Mouse (Mus musculus): ENCODE measurements around the gene Osbpl9. TPM values are rescaled to one million over a fixed set of nuclear protein-coding genes. Genes with fewer than 3 reads are reported as not detected.

The Osbpl9 gene
- polyA plus RNA-seq, 1 experiment from 2014 or later = 64.5 TPM

- H3K9me3 ChIP-seq (replicated peaks) = no peaks in the 10 kb centered on the region
- WGBS = 82% methylated on average over 6 of the region's 6 CpGs
- H3K27ac ChIP-seq = no peak overlapping the region
- no peaks in the 10 kb centered on the region for H3K27me3 ChIP-seq (ENCODE audit: low read depth, poor library complexity, severe bottlenecking)
- no peaks in the 10 kb centered on the region for H3K36me3 ChIP-seq
- H3K4me1 ChIP-seq = peaks cover 12% of the 10 kb centered on the region
- DNase-seq (ENCODE audit: low spot score) = no peak
- H3K4me3 ChIP-seq = no peak overlapping the region
Observed at GRCm38 (mm10) chr4:109225606-109226005, 23.5 kb upstream of the Osbpl9 start.

GRCm38 (mm10) chr4:109224762-109225552 is 22.9 kb upstream of the Osbpl9 start:
- H3K9me3 ChIP-seq (replicated peaks) = no peaks in the 10 kb centered on the region
- H3K27ac ChIP-seq = no peak overlapping the region
- peaks cover 14% of the 10 kb centered on the region for H3K4me1 ChIP-seq
- WGBS = 82% methylated on average over 13 of the region's 13 CpGs
- no peak overlapping the region for H3K4me3 ChIP-seq
- H3K36me3 ChIP-seq = no peaks in the 10 kb centered on the region
- no peak for DNase-seq (ENCODE audit: low spot score)
- H3K27me3 ChIP-seq (ENCODE audit: low read depth, poor library complexity, severe bottlenecking) = no peaks in the 10 kb centered on the region

- H3K4me1 ChIP-seq = peaks cover 9% of the 10 kb centered on the region
- H3K4me3 ChIP-seq = no peak overlapping the region
- no peaks in the 10 kb centered on the region for H3K27me3 ChIP-seq (ENCODE audit: low read depth, poor library complexity, severe bottlenecking)
- H3K9me3 ChIP-seq (replicated peaks) = no peaks in the 10 kb centered on the region
- 82% methylated on average over 3 of the region's 3 CpGs for WGBS
- H3K27ac ChIP-seq = no peak overlapping the region
- no peaks in the 10 kb centered on the region for H3K36me3 ChIP-seq
- DNase-seq (ENCODE audit: low spot score) = no peak
Observed at GRCm38 (mm10) chr4:109222001-109222400, 19.9 kb upstream of the Osbpl9 start.

- no peaks in the 10 kb centered on the region for H3K36me3 ChIP-seq
- no peak overlapping the region; the same call in 1 of the 2 replicates for H3K27ac ChIP-seq
Observed at GRCm38 (mm10) chr4:109220441-109220940, 18.4 kb upstream of the Osbpl9 start.

GRCm38 (mm10) chr4:109218008-109218407 is 15.9 kb upstream of the Osbpl9 start:
- H3K27ac ChIP-seq = no peak overlapping the region
- 76% methylated on average over 7 of the region's 7 CpGs for WGBS
- H3K4me1 ChIP-seq = peaks cover 3% of the 10 kb centered on the region; the same call in 1 of the 2 replicates
- no peak for DNase-seq (ENCODE audit: low spot score)
- no peaks in the 10 kb centered on the region for H3K9me3 ChIP-seq (replicated peaks)
- no peaks in the 10 kb centered on the region for H3K36me3 ChIP-seq
- no peak overlapping the region for H3K4me3 ChIP-seq
- H3K27me3 ChIP-seq (ENCODE audit: low read depth, poor library complexity, severe bottlenecking) = no peaks in the 10 kb centered on the region

More at GRCm38 (mm10) chr4:109220441-109220940, 18.4 kb upstream of the Osbpl9 start:
- H3K9me3 ChIP-seq (replicated peaks) = no peaks in the 10 kb centered on the region
- H3K4me3 ChIP-seq = no peak overlapping the region
- DNase-seq (ENCODE audit: low spot score) = no peak
- H3K27me3 ChIP-seq (ENCODE audit: low read depth, poor library complexity, severe bottlenecking) = no peaks in the 10 kb centered on the region
- peaks cover 7% of the 10 kb centered on the region for H3K4me1 ChIP-seq
- whole genome bisulfite sequencing = 76% methylated on average over 14 of the region's 14 CpGs

GRCm38 (mm10) chr4:109213986-109214385 is 11.9 kb upstream of the Osbpl9 start:
- H3K27ac ChIP-seq = no peak overlapping the region
- H3K4me3 ChIP-seq = no peak overlapping the region
- no peaks in the 10 kb centered on the region for H3K9me3 ChIP-seq (replicated peaks)
- H3K27me3 ChIP-seq (ENCODE audit: low read depth, poor library complexity, severe bottlenecking) = no peaks in the 10 kb centered on the region
- no peaks in the 10 kb centered on the region for H3K4me1 ChIP-seq
- WGBS = 84% methylated on average over 3 of the region's 3 CpGs
- H3K36me3 ChIP-seq = no peaks in the 10 kb centered on the region
- no peak for DNase-seq (ENCODE audit: low spot score)

- Histone ChIP-seq H3K36me3 (no peaks in the 10 kb centered on the region), H3K4me3 (no peak overlapping the region), H3K27me3 (ENCODE audit: low read depth, poor library complexity, severe bottlenecking) (no peaks in the 10 kb centered on the region), H3K27ac (no peak overlapping the region), H3K9me3 (replicated peaks) (no peaks in the 10 kb centered on the region), H3K4me1 (no peaks in the 10 kb centered on the region)
- 70% methylated on average over 4 of the region's 4 CpGs for WGBS
- DNase-seq (ENCODE audit: low spot score) = no peak
Observed at GRCm38 (mm10) chr4:109210881-109211280, 8.8 kb upstream of the Osbpl9 start.

GRCm38 (mm10) chr4:109210253-109210652 is 8.2 kb upstream of the Osbpl9 start:
- Histone ChIP-seq H3K27ac (no peak overlapping the region), H3K9me3 (replicated peaks) (no peaks in the 10 kb centered on the region), H3K4me1 (no peaks in the 10 kb centered on the region), H3K4me3 (no peak overlapping the region), H3K27me3 (ENCODE audit: low read depth, poor library complexity, severe bottlenecking) (no peaks in the 10 kb centered on the region), H3K36me3 (no peaks in the 10 kb centered on the region)
- 86% methylated on average over 2 of the region's 2 CpGs for WGBS
- no peak for DNase-seq (ENCODE audit: low spot score)

GRCm38 (mm10) chr4:109207524-109207923 is 5.5 kb upstream of the Osbpl9 start:
- DNase-seq (ENCODE audit: low spot score) = no peak
- 84% methylated on average over 5 of the region's 5 CpGs for WGBS
- Histone ChIP-seq H3K27me3 (ENCODE audit: low read depth, poor library complexity, severe bottlenecking) (no peaks in the 10 kb centered on the region), H3K36me3 (no peaks in the 10 kb centered on the region), H3K4me3 (no peak overlapping the region), H3K9me3 (replicated peaks) (no peaks in the 10 kb centered on the region), H3K27ac (no peak overlapping the region), H3K4me1 (no peaks in the 10 kb centered on the region)

GRCm38 (mm10) chr4:109204416-109204815 is 2.3 kb upstream of the Osbpl9 start:
- WGBS = 84% methylated on average over 1 of the region's 1 CpGs
- H3K4me1 ChIP-seq = peaks cover 12% of the 10 kb centered on the region
- H3K9me3 ChIP-seq (replicated peaks) = no peaks in the 10 kb centered on the region
- H3K36me3 ChIP-seq = no peaks in the 10 kb centered on the region
- H3K27ac ChIP-seq = no peak overlapping the region
- no peaks in the 10 kb centered on the region for H3K27me3 ChIP-seq (ENCODE audit: low read depth, poor library complexity, severe bottlenecking)
- H3K4me3 ChIP-seq = no peak overlapping the region
- no peak for DNase-seq (ENCODE audit: low spot score)

GRCm38 (mm10) chr4:109203931-109204330 is 1.9 kb upstream of the Osbpl9 start:
- H3K4me3 ChIP-seq = no peak overlapping the region
- no peak for DNase-seq (ENCODE audit: low spot score)
- 95% methylated on average over 1 of the region's 1 CpGs for WGBS
- no peaks in the 10 kb centered on the region for H3K27me3 ChIP-seq (ENCODE audit: low read depth, poor library complexity, severe bottlenecking)
- H3K9me3 ChIP-seq (replicated peaks) = no peaks in the 10 kb centered on the region
- no peak overlapping the region for H3K27ac ChIP-seq
- no peaks in the 10 kb centered on the region for H3K36me3 ChIP-seq
- H3K4me1 ChIP-seq = peaks cover 12% of the 10 kb centered on the region

- DNase-seq (ENCODE audit: low spot score) = no peak
- 94% methylated on average over 4 of the region's 4 CpGs for WGBS
Observed at GRCm38 (mm10) chr4:109199069-109199468, 3.0 kb downstream of the Osbpl9 start.

GRCm38 (mm10) chr4:109195900-109196629 is 6.0 kb downstream of the Osbpl9 start:
- H3K36me3 ChIP-seq = no peaks in the 10 kb centered on the region
- 90% methylated on average over 7 of the region's 7 CpGs for WGBS
- DNase-seq (ENCODE audit: low spot score) = no peak
- H3K4me3 ChIP-seq = no peak overlapping the region
- H3K4me1 ChIP-seq = peaks cover 5% of the 10 kb centered on the region
- no peak overlapping the region for H3K27ac ChIP-seq
- no peaks in the 10 kb centered on the region for H3K27me3 ChIP-seq (ENCODE audit: low read depth, poor library complexity, severe bottlenecking)
- no peaks in the 10 kb centered on the region for H3K9me3 ChIP-seq (replicated peaks)

More at GRCm38 (mm10) chr4:109199069-109199468, 3.0 kb downstream of the Osbpl9 start:
- H3K36me3 ChIP-seq = no peaks in the 10 kb centered on the region
- no peaks in the 10 kb centered on the region for H3K9me3 ChIP-seq (replicated peaks)
- peaks cover 12% of the 10 kb centered on the region for H3K4me1 ChIP-seq
- no peaks in the 10 kb centered on the region for H3K27me3 ChIP-seq (ENCODE audit: low read depth, poor library complexity, severe bottlenecking)
- H3K4me3 ChIP-seq = no peak overlapping the region
- no peak overlapping the region for H3K27ac ChIP-seq

Measured in limb, embryonic 10.5 days (tissue).